Mouse (Mus musculus): ENCODE measurements around the gene P2ry12. TPM values are rescaled to one million over a fixed set of nuclear protein-coding genes. Genes with fewer than 3 reads are reported as not detected.
A peak's percentile ranks its signal among the peaks of the same experiment; 100 is the strongest.

P2ry12 gene
- polyA plus RNA-seq, 1 experiment from 2014 or later = 2.1 TPM

- no peak overlapping the region for H3K27ac ChIP-seq
- H3K4me2 ChIP-seq = no peak overlapping the region
- WGBS = 71% methylated on average over 8 of the region's 8 CpGs
- H3K36me3 ChIP-seq = no peaks in the 10 kb centered on the region
- H3K4me3 ChIP-seq (replicated peaks) = no peak overlapping the region
- peaks cover 5% of the 10 kb centered on the region for H3K4me1 ChIP-seq
- no peak overlapping the region for H3K9ac ChIP-seq
- no peaks in the 10 kb centered on the region for H3K9me3 ChIP-seq (replicated peaks)
- ATAC-seq (replicated peaks; ENCODE audit: low FRiP score) = no peak
- H3K27me3 ChIP-seq = no peaks in the 10 kb centered on the region
Measured at GRCm38 (mm10) chr3:59203802-59204520, 58.7 kb downstream of the P2ry12 start.

DNA sequence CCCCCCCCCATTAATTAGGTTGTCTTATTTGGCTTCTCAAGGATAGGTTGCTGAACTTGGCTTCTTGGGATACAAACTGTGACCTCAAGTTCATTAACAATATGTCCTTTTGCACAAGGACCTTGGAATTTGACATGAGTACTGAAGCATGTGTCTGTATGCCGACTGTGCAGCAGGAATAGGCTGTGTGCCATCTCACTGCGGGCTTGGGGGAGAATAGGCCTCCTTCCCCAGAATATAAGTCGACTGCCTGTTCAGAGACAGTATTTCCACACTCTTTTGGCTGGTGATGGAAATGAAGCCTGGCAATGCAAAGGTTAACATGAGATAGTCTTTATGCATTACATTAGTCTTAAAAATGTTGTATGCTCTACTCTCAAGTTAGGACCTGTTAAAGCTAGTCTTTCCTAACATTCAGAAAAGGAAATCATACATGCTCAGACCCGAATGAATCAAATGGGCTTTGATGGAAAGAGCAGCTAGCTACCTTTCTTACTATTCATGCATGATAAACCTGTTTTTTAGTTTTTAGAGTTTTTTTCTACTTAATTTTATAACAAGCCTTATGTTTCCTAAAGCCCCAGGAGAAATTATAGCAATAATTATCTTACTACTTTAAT is 65.2 kb downstream of the P2ry12 start:
- 74% methylated on average over 4 of the region's 4 CpGs for WGBS

GRCm38 (mm10) chr3:59194938-59195337 is 67.7 kb downstream of the P2ry12 start, which contains the start of gene Gpr87:
TSS of gene Gpr87 (minus strand) at chr3:59195104.
- no peak within 1 kb of the TSS for H3K9ac ChIP-seq
- 87% methylated on average over 7 of the region's 7 CpGs for WGBS
- no peak within 1 kb of the TSS for H3K27ac ChIP-seq
- H3K36me3 ChIP-seq = no peaks in the 10 kb centered on the region
- H3K4me3 ChIP-seq (replicated peaks) = no peak within 1 kb of the TSS
- H3K27me3 ChIP-seq = no peaks in the 10 kb centered on the region
- no peaks in the 10 kb centered on the region for H3K9me3 ChIP-seq (replicated peaks)
- H3K4me2 ChIP-seq = no peak within 1 kb of the TSS
- no peak for ATAC-seq (replicated peaks; ENCODE audit: low FRiP score)
- no peaks in the 10 kb centered on the region for H3K4me1 ChIP-seq

More for the DNA sequence above, 65.2 kb downstream of the P2ry12 start:
- Histone ChIP-seq H3K4me3 (replicated peaks) (no peak overlapping the region), H3K36me3 (no peaks in the 10 kb centered on the region), H3K9ac (no peak overlapping the region), H3K9me3 (replicated peaks) (no peaks in the 10 kb centered on the region), H3K27ac (no peak overlapping the region), H3K4me2 (no peak overlapping the region), H3K4me1 (no peaks in the 10 kb centered on the region), H3K27me3 (no peaks in the 10 kb centered on the region)
- ATAC-seq (replicated peaks; ENCODE audit: low FRiP score) = no peak

DNA sequence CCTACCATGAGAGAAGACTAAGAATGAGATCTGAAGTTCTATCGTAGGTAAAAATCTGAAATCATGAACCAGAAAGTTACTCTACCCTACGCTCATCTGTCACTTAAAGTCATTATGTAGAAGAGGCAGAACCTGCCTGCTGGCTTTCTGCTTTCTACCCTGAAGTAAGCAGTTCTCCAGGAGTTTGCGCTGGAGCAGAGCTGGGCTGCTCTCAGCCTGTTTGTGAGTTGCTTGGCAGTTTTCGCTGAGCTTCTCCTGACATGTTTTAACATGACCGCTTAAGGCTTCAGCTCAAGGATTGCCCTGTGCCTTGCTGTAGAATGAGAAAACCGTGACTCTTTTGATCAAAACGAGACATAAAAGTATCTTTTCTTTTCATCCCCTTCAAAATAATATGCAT is 68.6 kb downstream of the P2ry12 start:
- H3K9me3 ChIP-seq (replicated peaks) = no peaks in the 10 kb centered on the region
- no peak overlapping the region for H3K27ac ChIP-seq
- H3K4me3 ChIP-seq (replicated peaks) = no peak overlapping the region
- H3K4me2 ChIP-seq = no peak overlapping the region
- no peaks in the 10 kb centered on the region for H3K4me1 ChIP-seq
- 90% methylated on average over 7 of the region's 7 CpGs for WGBS
- no peak overlapping the region for H3K9ac ChIP-seq
- H3K27me3 ChIP-seq = no peaks in the 10 kb centered on the region
- no peak for ATAC-seq (replicated peaks; ENCODE audit: low FRiP score)
- H3K36me3 ChIP-seq = no peaks in the 10 kb centered on the region

DNA sequence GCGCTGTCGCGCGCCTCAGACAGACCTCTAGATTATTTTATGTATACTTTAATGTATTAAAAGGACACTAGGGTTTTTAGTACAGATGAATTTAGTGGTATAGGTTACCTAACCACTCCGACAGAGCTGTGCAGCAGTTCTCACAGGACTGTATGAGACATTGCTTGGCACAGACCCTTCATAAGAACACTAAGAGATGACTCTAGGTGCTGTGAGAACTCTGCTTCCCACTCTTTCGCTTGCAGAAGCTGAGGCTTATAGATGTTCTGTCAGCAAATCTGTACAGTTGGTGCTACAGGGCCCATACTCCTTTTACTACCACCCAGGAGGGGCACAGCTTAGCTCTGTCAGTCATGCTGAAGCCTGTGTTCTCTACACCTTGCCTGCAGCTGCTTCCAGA is 71.0 kb downstream of the P2ry12 start:
- no peak for ATAC-seq (replicated peaks; ENCODE audit: low FRiP score)
- Histone ChIP-seq H3K4me3 (replicated peaks) (no peak overlapping the region), H3K27me3 (no peaks in the 10 kb centered on the region), H3K4me2 (no peak overlapping the region), H3K9ac (no peak overlapping the region), H3K9me3 (replicated peaks) (no peaks in the 10 kb centered on the region), H3K36me3 (no peaks in the 10 kb centered on the region), H3K4me1 (no peaks in the 10 kb centered on the region), H3K27ac (no peak overlapping the region)
- WGBS = 91% methylated on average over 6 of the region's 6 CpGs

- H3K27me3 ChIP-seq = no peaks in the 10 kb centered on the region
- 77% methylated on average over 4 of the region's 4 CpGs for WGBS
- H3K27ac ChIP-seq = no peak overlapping the region
- ATAC-seq (replicated peaks; ENCODE audit: low FRiP score) = no peak
- H3K9me3 ChIP-seq (replicated peaks) = no peaks in the 10 kb centered on the region
- no peak overlapping the region for H3K4me3 ChIP-seq (replicated peaks)
- no peak overlapping the region for H3K9ac ChIP-seq
- no peaks in the 10 kb centered on the region for H3K4me1 ChIP-seq
- H3K4me2 ChIP-seq = no peak overlapping the region
- H3K36me3 ChIP-seq = no peaks in the 10 kb centered on the region
Measured at GRCm38 (mm10) chr3:59187336-59187735, 75.3 kb downstream of the P2ry12 start.

DNA sequence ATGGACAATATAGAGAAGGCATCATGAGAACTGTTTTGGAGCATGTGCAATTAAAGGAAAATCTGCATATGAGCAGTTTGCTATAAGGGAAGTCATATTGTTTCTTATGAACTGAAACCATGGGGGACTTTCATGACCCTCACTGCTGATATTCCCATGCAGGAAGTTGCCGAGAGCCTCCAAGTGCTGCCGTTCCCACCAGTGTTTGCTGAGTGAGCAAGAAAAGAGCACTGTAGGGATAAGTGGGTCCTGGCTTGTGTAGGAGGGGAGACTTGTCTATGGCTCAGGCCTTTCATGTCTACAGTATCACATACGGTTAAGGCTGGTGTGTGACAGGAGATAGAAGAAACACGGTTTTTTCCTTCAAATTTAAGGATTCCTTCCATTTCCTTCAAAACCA is 77.0 kb downstream of the P2ry12 start:
- no peak overlapping the region for H3K27ac ChIP-seq
- H3K4me1 ChIP-seq = no peaks in the 10 kb centered on the region
- no peak overlapping the region for H3K9ac ChIP-seq
- H3K4me3 ChIP-seq (replicated peaks) = no peak overlapping the region
- no peaks in the 10 kb centered on the region for H3K9me3 ChIP-seq (replicated peaks)
- H3K36me3 ChIP-seq = no peaks in the 10 kb centered on the region
- no peak for ATAC-seq (replicated peaks; ENCODE audit: low FRiP score)
- H3K27me3 ChIP-seq = no peaks in the 10 kb centered on the region
- 84% methylated on average over 4 of the region's 4 CpGs for WGBS
- no peak overlapping the region for H3K4me2 ChIP-seq

- no peaks in the 10 kb centered on the region for H3K27me3 ChIP-seq
- ATAC-seq (replicated peaks; ENCODE audit: low FRiP score) = no peak
- no peak overlapping the region for H3K4me2 ChIP-seq
- H3K36me3 ChIP-seq = no peaks in the 10 kb centered on the region
- no peak overlapping the region for H3K27ac ChIP-seq
- no peak overlapping the region for H3K4me3 ChIP-seq (replicated peaks)
- H3K9me3 ChIP-seq (replicated peaks) = no peaks in the 10 kb centered on the region
- H3K9ac ChIP-seq = no peak overlapping the region
- no peaks in the 10 kb centered on the region for H3K4me1 ChIP-seq
Measured at GRCm38 (mm10) chr3:59182129-59182528, 80.5 kb downstream of the P2ry12 start.

DNA sequence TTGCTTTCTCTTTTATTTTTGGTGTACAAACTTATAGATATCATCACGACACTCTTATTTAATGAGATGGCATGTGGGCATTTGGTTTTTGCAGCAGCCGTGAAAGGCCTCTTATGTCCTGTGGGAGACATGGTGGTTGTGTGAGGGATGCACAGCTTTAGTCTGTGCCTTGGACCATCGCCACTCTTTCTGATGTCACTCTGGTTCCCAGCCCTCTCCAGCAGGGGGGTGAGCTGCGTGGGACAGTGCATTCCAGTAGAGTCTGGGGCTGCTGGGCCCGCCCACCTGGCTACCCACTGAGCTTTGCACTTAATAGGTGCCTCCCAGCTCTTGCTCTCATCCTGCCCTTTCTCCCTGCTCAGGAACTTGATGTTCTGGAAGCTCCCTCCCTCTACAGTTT is 81.5 kb downstream of the P2ry12 start:
- Histone ChIP-seq H3K27me3 (no peaks in the 10 kb centered on the region), H3K9me3 (replicated peaks) (no peaks in the 10 kb centered on the region), H3K9ac (no peak overlapping the region), H3K27ac (no peak overlapping the region), H3K4me1 (no peaks in the 10 kb centered on the region), H3K36me3 (no peaks in the 10 kb centered on the region), H3K4me2 (no peak overlapping the region), H3K4me3 (replicated peaks) (no peak overlapping the region)
- no peak for ATAC-seq (replicated peaks; ENCODE audit: low FRiP score)
- WGBS = 69% methylated on average over 5 of the region's 5 CpGs

- no peaks in the 10 kb centered on the region for H3K36me3 ChIP-seq
- H3K27me3 ChIP-seq = no peaks in the 10 kb centered on the region
- H3K4me1 ChIP-seq = no peaks in the 10 kb centered on the region
- no peak overlapping the region for H3K4me2 ChIP-seq
- no peak overlapping the region for H3K4me3 ChIP-seq (replicated peaks)
- H3K9me3 ChIP-seq (replicated peaks) = no peaks in the 10 kb centered on the region
- H3K9ac ChIP-seq = no peak overlapping the region
- H3K27ac ChIP-seq = no peak overlapping the region
- WGBS = 72% methylated on average over 5 of the region's 5 CpGs
- no peak for ATAC-seq (replicated peaks; ENCODE audit: low FRiP score)
Measured at GRCm38 (mm10) chr3:59176871-59177270, 85.8 kb downstream of the P2ry12 start.

DNA sequence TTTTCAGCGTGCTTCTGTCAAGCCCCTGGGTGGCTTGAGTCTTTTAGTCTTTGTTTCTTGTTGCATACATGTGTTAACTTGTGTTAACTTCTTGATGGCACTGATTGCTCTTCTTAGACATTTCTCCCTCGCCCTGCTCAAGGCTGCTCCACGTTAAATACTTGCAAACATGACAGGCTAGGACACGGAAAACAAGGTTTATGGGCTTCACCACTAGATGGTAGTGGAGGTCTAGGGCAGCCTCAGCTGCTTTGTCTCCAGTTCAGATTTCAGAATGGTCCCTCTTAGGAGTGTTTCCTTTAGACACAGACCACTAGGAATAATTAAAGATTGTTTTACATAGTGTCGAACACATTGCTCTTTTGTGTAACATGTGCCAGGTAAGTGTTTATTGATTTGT is 87.4 kb downstream of the P2ry12 start:
- Histone ChIP-seq H3K27ac (no peak overlapping the region), H3K4me1 (peaks cover 5% of the 10 kb centered on the region), H3K4me2 (no peak overlapping the region), H3K36me3 (no peaks in the 10 kb centered on the region), H3K9ac (no peak overlapping the region), H3K9me3 (replicated peaks) (no peaks in the 10 kb centered on the region), H3K4me3 (replicated peaks) (no peak overlapping the region), H3K27me3 (no peaks in the 10 kb centered on the region)
- 23% methylated on average over 5 of the region's 5 CpGs for WGBS
- peak; percentile 79; the same call in 1 of the 2 replicates for ATAC-seq (replicated peaks; ENCODE audit: low FRiP score)

DNA sequence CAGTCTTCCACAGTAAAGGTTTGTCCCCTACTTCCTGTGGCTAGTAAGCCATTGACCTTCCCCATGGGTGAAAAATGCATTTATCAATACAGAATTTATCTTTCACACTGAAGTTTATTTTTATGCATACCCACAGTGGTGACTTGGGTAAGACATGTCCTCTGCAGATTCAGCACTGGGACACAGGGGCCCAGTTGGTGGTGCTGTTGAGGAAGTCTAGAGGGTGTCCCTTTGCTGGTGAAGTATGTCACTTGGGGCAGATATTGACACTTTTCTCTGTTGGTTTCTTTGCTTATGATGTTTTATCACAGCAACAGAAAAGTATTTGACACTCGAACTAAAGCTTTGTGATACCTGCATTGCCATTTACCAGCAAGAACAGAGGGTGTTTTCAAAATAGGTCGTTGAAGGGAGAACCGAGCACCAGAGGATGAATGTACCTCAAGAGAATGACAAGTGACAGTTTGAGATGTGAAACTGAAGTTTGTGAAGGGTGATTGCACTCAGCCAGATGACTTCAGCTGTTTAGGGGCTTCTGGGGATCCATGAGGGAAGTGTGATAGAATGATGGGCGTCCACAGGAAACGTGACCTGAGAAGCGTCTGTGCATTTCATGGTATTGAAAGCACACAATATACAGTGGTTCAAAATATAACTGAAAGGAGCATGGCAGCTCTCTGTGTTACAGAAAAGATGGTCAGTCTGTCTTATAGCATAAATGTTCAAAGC is 88.1 kb downstream of the P2ry12 start:
- H3K36me3 ChIP-seq = no peaks in the 10 kb centered on the region
- peaks cover 11% of the 10 kb centered on the region for H3K4me1 ChIP-seq
- no peaks in the 10 kb centered on the region for H3K27me3 ChIP-seq
- no peaks in the 10 kb centered on the region for H3K9me3 ChIP-seq (replicated peaks)
- H3K4me2 ChIP-seq = no peak overlapping the region
- no peak for ATAC-seq (replicated peaks; ENCODE audit: low FRiP score)
- no peak overlapping the region for H3K4me3 ChIP-seq (replicated peaks)
- H3K27ac ChIP-seq = no peak overlapping the region
- 73% methylated on average over 6 of the region's 6 CpGs for WGBS
- no peak overlapping the region for H3K9ac ChIP-seq

Data from kidney, embryonic 15.5 days (tissue).